Comparison of ENCODE assay signal across 8 mouse cellular contexts in the genomic region with DNA sequence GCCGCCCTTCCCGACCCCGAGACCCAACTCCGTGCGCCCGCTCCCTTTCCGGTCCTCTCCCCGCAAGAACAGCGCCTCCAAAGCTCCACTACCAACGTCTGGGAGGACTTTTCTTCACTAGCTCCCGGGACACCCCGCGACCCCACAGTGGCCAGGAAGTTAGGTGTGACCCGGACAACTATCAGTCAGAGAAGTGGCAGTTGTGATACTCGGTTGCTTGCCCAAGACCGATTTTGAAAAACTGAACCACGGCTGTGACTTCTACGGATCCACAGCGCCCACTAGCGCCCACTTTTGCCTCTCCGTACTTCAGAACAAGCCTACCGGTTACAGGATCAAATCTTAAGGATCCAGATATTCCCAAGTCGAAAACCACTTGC. TPM values are rescaled to one million over a fixed set of nuclear protein-coding genes. Genes with fewer than 3 reads are reported as not detected.
DNase-seq lines count a peak whose midpoint lies in the region; ATAC-seq and TF ChIP-seq lines count a peak whose summit lies in the region.

No protein-coding gene starts in this region.

- TF ChIP-seq CTCF in C2C12 (IDR thresholded peaks at IDR 0.05; ENCODE audit: control insufficient read depth, insufficient read depth, insufficient read length): peak; percentile 63

- peaks cover 1 to 19% of the 10 kb centered on the region in 2 experiments; a peak in 3 of 4 replicates for H3K4me1 ChIP-seq in heart, embryonic 14.5 days (ENCODE audit: control insufficient read depth in 2 of 2, insufficient read depth in 2 of 2, low read length in 2 of 2)
- peaks cover 4% of the 10 kb centered on the region; the same call in 1 of the 2 replicates for H3K4me1 ChIP-seq in liver, embryonic 11.5 days (replicated peaks; ENCODE audit: control insufficient read depth, insufficient read depth, low read length)

- no peak; the same call in 1 of the 2 replicates for ATAC-seq in heart, embryonic 14.5 days (ENCODE audit: insufficient number of reproducible peaks, insufficient read depth, low FRiP score, low read depth)
- ATAC-seq in liver, embryonic 11.5 days (replicated peaks; ENCODE audit: low FRiP score): peak; percentile 42

- peaks cover 35% of the 10 kb centered on the region for H3K36me3 ChIP-seq in C2C12 (ENCODE audit: control insufficient read depth, insufficient read depth)
- H3K36me3 ChIP-seq in heart, embryonic 14.5 days (ENCODE audit: control insufficient read depth, insufficient read depth, low read length): peaks cover 24% of the 10 kb centered on the region
- H3K36me3 ChIP-seq in liver, embryonic 11.5 days (ENCODE audit: control insufficient read depth, insufficient read depth, low read length): 0 out of 2 replicates have a peak, but pooled peaks cover 5% of the 10 kb centered on the region
- H3K36me3 ChIP-seq in myocyte (ENCODE audit: control insufficient read depth, insufficient read depth): peaks cover 10% of the 10 kb centered on the region

- no peaks in the 10 kb centered on the region for H3K27me3 ChIP-seq in C2C12 (ENCODE audit: control insufficient read depth, insufficient read depth, insufficient read length)
- H3K27me3 ChIP-seq in heart, embryonic 14.5 days (ENCODE audit: control insufficient read depth, insufficient read depth, low read length): no peaks in the 10 kb centered on the region
- H3K27me3 ChIP-seq in liver, embryonic 11.5 days (replicated peaks; ENCODE audit: control insufficient read depth, insufficient read depth, low read length): peaks cover 25% of the 10 kb centered on the region
- H3K27me3 ChIP-seq in myocyte (ENCODE audit: control insufficient read depth, insufficient read depth, insufficient read length): no peaks in the 10 kb centered on the region

- peak overlapping the region; percentile 89 for H3K9ac ChIP-seq in heart, embryonic 14.5 days (ENCODE audit: low read length)
- peak overlapping the region; percentile 62 for H3K9ac ChIP-seq in liver, embryonic 11.5 days (ENCODE audit: low read depth, low read length)

- peak; percentile 44 for DNase-seq in c-Kit-negative CD71-positive TER-119-positive erythroid progenitor cells, embryonic 14.5 days (ENCODE audit: low read depth, low spot score)
- peak; percentile 77 for DNase-seq in fibroblast of lung, adult 2 months (ENCODE audit: low read depth)
- DNase-seq in kidney, postnatal 10 days: peak; percentile 95
- DNase-seq in liver, embryonic 11.5 days (ENCODE audit: low spot score): peak; percentile 84
- peak; percentile 82 to 92 for DNase-seq in spleen, postnatal 4 days (ENCODE audit: low spot score in 2 of 2)

- peaks cover 73% of the 10 kb centered on the region for H3K79me2 ChIP-seq in C2C12 (ENCODE audit: control insufficient read depth, insufficient read depth)
- H3K79me2 ChIP-seq in myocyte (ENCODE audit: control insufficient read depth, insufficient read depth): peaks cover 50% of the 10 kb centered on the region

- H3K9me3 ChIP-seq in heart, embryonic 14.5 days (ENCODE audit: control insufficient read depth, low read length): no peaks in the 10 kb centered on the region
- H3K9me3 ChIP-seq in liver, embryonic 11.5 days (ENCODE audit: control insufficient read depth, low read length): no peaks in the 10 kb centered on the region

- H3K79me3 ChIP-seq in C2C12 (ENCODE audit: low read depth): peaks cover 45% of the 10 kb centered on the region

- no peak for TF ChIP-seq POLR2A in myocyte (IDR thresholded peaks at IDR 0.05; ENCODE audit: insufficient read length, low read depth)

- H3K4me3 ChIP-seq in C2C12 (ENCODE audit: insufficient read depth, poor library complexity, severe bottlenecking) (peak overlapping the region; percentile 84), myocyte (peak overlapping the region; percentile 88)
- H3K4me3 ChIP-seq in heart, embryonic 14.5 days (ENCODE audit: control insufficient read depth in 1 of 2, insufficient read depth in 1 of 2, low read depth in 1 of 2, low read length in 2 of 2): peak overlapping the region; percentile 78 to 81
- H3K4me3 ChIP-seq in liver, embryonic 11.5 days (ENCODE audit: low read depth, low read length): peak overlapping the region; percentile 59

- H3K27ac ChIP-seq in heart, embryonic 14.5 days (replicated peaks in 1 of 2; ENCODE audit: control insufficient read depth in 1 of 2, insufficient read depth in 1 of 2, low read depth in 2 of 2, low read length in 2 of 2): peak overlapping the region; percentile 77 to 86
- H3K27ac ChIP-seq in liver, embryonic 11.5 days (ENCODE audit: low read depth, low read length): peak overlapping the region; percentile 21

- peak overlapping the region; percentile 86 for H3K4me2 ChIP-seq in heart, embryonic 14.5 days (ENCODE audit: low read length)
- H3K4me2 ChIP-seq in liver, embryonic 11.5 days: peak overlapping the region; percentile 91
- peak overlapping the region; percentile 94 for H3K4me2 ChIP-seq in myocyte (ENCODE audit: low read depth)

- H3ac ChIP-seq in C2C12 (ENCODE audit: control insufficient read depth, insufficient read length, low read depth) (peak overlapping the region; percentile 45), myocyte (ENCODE audit: control insufficient read depth, insufficient read length) (peak overlapping the region; percentile 86)

- under 1% methylated on average over 22 of the region's 23 CpGs for WGBS in heart, embryonic 14.5 days
- under 1% methylated on average over 23 of the region's 23 CpGs for WGBS in liver, embryonic 11.5 days

TF ChIP-seq in C2C12, 6 proteins besides CTCF, POLR2A, EP300 and RAD21:
- TF ChIP-seq USF1 (IDR thresholded peaks at IDR 0.05; ENCODE audit: low read depth) (no peak), FOSL1 (IDR thresholded peaks at IDR 0.05; ENCODE audit: insufficient read depth, low read length, poor library complexity, severe bottlenecking) (no peak), MYOG (IDR thresholded peaks at IDR 0.05; ENCODE audit: control insufficient read depth, extremely low read depth, insufficient read length) (no peak), MYOD1 (IDR thresholded peaks at IDR 0.05; ENCODE audit: control insufficient read depth, insufficient read length, low read depth) (no peak), CEBPB (IDR thresholded peaks at IDR 0.05; ENCODE audit: low read depth) (no peak), MAX (IDR thresholded peaks at IDR 0.05) (no peak)

TF ChIP-seq in myocyte, 11 proteins besides CTCF, POLR2A, EP300 and RAD21:
- TF ChIP-seq TCF3 (IDR thresholded peaks at IDR 0.05; ENCODE audit: insufficient read length, low read depth): no peak
- no peak for TF ChIP-seq MYOG (IDR thresholded peaks at IDR 0.05; ENCODE audit: control insufficient read depth in 1 of 3, insufficient read depth in 1 of 3, insufficient read length in 2 of 3, low read depth in 2 of 3)
- no peak for TF ChIP-seq TCF12 (IDR thresholded peaks at IDR 0.05; ENCODE audit: insufficient read depth, poor library complexity, severe bottlenecking)
TF ChIP-seq in myocyte: peak in this region for 0.

RNA-seq across cellular contexts. Expression of a gene that starts 0.7 kb away (rescaled TPM):
- 15.1 TPM for polyA plus RNA-seq in C2C12 (2012; fragmentation: generic; extraction: Trizol)
- 16.2 and 18.7 TPM in 2 replicates for polyA plus RNA-seq in heart, embryonic 14.5 days (2014; fragmentation: Nextera tagmentation; extraction: Ambion mirVana)
- 7.6 and 8.0 TPM in 2 replicates for polyA plus RNA-seq in liver, embryonic 11.5 days (2014; fragmentation: Nextera tagmentation; extraction: Ambion mirVana)
- polyA plus RNA-seq in myocyte (2012; fragmentation: generic; extraction: Trizol): 10.3 TPM

RNA-seq across cellular contexts. Expression of a gene that starts 28.6 kb away (rescaled TPM):
- 20.9 TPM for polyA plus RNA-seq in C2C12 (2012; fragmentation: generic; extraction: Trizol)
- polyA plus RNA-seq in heart, embryonic 14.5 days (2014; fragmentation: Nextera tagmentation; extraction: Ambion mirVana): 87.1 and 92.6 TPM in 2 replicates
- 87.2 and 88.2 TPM in 2 replicates for polyA plus RNA-seq in liver, embryonic 11.5 days (2014; fragmentation: Nextera tagmentation; extraction: Ambion mirVana)
- 17.7 TPM for polyA plus RNA-seq in myocyte (2012; fragmentation: generic; extraction: Trizol)

Comparison
In these comparisons a context has a peak if more than half of its experiments do, and no peak if none do; other contexts are left out.
1. DNase-seq: peak in every context shown above with its lines; median percentile 95 in kidney, postnatal 10 days; 87 in spleen, postnatal 4 days; 84 in liver, embryonic 11.5 days; 77 in fibroblast of lung, adult 2 months; 44 in c-Kit-negative CD71-positive TER-119-positive erythroid progenitor cells, embryonic 14.5 days.